In the genomic region with DNA sequence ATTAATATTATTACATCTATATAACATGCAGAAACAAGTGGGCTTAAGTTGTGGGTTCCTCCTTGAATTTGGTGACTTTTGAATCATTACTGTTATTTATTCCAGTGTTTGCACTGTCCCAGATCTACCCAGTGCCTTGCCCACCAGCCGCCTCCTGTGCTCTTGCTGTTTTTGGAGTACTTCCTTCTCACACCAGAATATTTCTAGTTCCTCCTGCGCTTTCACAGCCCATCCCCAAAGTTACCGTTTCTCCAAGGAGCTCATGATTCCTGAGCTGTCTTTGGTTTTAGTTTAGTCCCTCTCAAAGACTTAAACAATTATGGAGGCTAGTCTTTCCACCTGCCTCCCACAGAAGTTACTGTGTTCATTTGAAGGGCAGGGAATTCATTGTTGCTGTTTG, we compare ENCODE assay signal across 20 mouse cellular contexts. TPM values are rescaled to one million over a fixed set of nuclear protein-coding genes. Genes with fewer than 3 reads are reported as not detected.
A peak's percentile ranks its signal among the peaks of the same experiment; 100 is the strongest.
DNase-seq lines count a peak whose midpoint lies in the region; ATAC-seq lines count a peak whose summit lies in the region.
"Had no signal": no experiment of that assay in that cellular context is flagged by ENCODE, and none has a peak within 500 bp of the region (broad histone marks: within the 10 kb centered on the region; RNA-seq: fewer than 3 reads in every experiment).

No protein-coding gene starts in this region.

- ATAC-seq in frontal cortex, adult (ENCODE audit: low TSS enrichment) = peak; percentile 81
- ATAC-seq: CD4-positive, CD25-positive, alpha-beta regulatory T cell, adult 4 months; forebrain, embryonic 14.5 days; hindbrain, postnatal 0 days had no signal

- DNase-seq in frontal cortex, postnatal 25 days (ENCODE audit: low spot score in 2 of 2) = no peak
- DNase-seq in left cerebral cortex, postnatal 14 days (ENCODE audit: low spot score in 2 of 2) = peak; percentile 24 to 56
- DNase-seq in left cerebral cortex, postnatal 4 days = no peak
- peak; percentile 53 to 61 for DNase-seq in right cerebral cortex, adult 2 months (ENCODE audit: low spot score in 2 of 2)
- no peak for DNase-seq in right cerebral cortex, postnatal 10 days (ENCODE audit: low spot score in 2 of 2)
- DNase-seq in urinary bladder, adult 2 months (ENCODE audit: low spot score) = no peak
- DNase-seq: adrenal gland, adult 8-10 months; adrenal gland, postnatal 36 days; B cell, adult 2 months; cerebellum, adult 11 months; cerebellum, adult 8-10 months; cerebellum, postnatal 14 days; embryo, embryonic 11 days; gastrocnemius, postnatal 36 days; heart, adult 11 months; heart, postnatal 10 days had no signal

- intact Hi-C loops in left cerebral cortex, postnatal 14 days (cut with DNase I) = loop anchor here (5.0 kb wide), 1 partner anchor 141 kb away; no protein-coding TSS in a partner anchor
- intact Hi-C loops in left cerebral cortex, postnatal 4 days (cut with DNase I) = no loop called here

RNA-seq across cellular contexts. Expression of a gene that starts 15.4 kb away (rescaled TPM):
- total RNA-seq in left cerebral cortex, postnatal 14 days (2021) = 10 to 100 TPM; 10.9 to 12.2 TPM
- 10 to 100 TPM; 15.6 to 17.2 TPM for total RNA-seq in left cerebral cortex, postnatal 4 days (2021)
- 12.1 and 12.7 TPM in 2 replicates for polyA plus RNA-seq in urinary bladder, adult 2 months (2012; rRNA removed)

RNA-seq across cellular contexts. Expression of a gene that starts 15.4 kb away (rescaled TPM):
- total RNA-seq in left cerebral cortex, postnatal 14 days (2021) = 10 to 100 TPM in 1 of 2 experiments, 1 to 10 TPM in 1; 8.9 to 10.3 TPM
- 10 to 100 TPM; 11.5 to 13.8 TPM for total RNA-seq in left cerebral cortex, postnatal 4 days (2021)
- polyA plus RNA-seq in urinary bladder, adult 2 months (2012; rRNA removed) = 8.6 and 9.5 TPM in 2 replicates

Comparison
In these comparisons a context has a peak if more than half of its experiments do, and no peak if none do; other contexts are left out.
1. DNase-seq: peak in left cerebral cortex, postnatal 14 days (2 of 2) and right cerebral cortex, adult 2 months (2 of 2); none in frontal cortex, postnatal 25 days (0 of 2), left cerebral cortex, postnatal 4 days (single experiment), right cerebral cortex, postnatal 10 days (0 of 2) and urinary bladder, adult 2 months (single experiment).